Mouse (Mus musculus): ENCODE measurements at regions not wholly inside any gene's neighbourhood (a gene's known extent, or its start where the extent isn't known, plus 50 kb on each side); places are given as distances from the start of the nearest gene placed in this dataset.

GRCm38 (mm10) chr13:112213652-112214081, 74.6 kb upstream of the Ankrd55 start:
- DNase-seq (ENCODE audit: low spot score in 2 of 2), result no peak

GRCm38 (mm10) chr13:112216084-112216483, 72.2 kb upstream of the Ankrd55 start:
- DNase-seq (ENCODE audit: low spot score in 2 of 2), result no peak

GRCm38 (mm10) chr13:112218389-112218788, 69.9 kb upstream of the Ankrd55 start:
- DNase-seq (ENCODE audit: low spot score in 2 of 2), result no peak

GRCm38 (mm10) chr13:112220184-112220583, 68.1 kb upstream of the Ankrd55 start:
- DNase-seq (ENCODE audit: low spot score in 2 of 2), result no peak

GRCm38 (mm10) chr13:112223616-112224015, 64.6 kb upstream of the Ankrd55 start:
- DNase-seq (ENCODE audit: low spot score in 2 of 2), result no peak

- no peak for DNase-seq (ENCODE audit: low spot score in 2 of 2)
Measured at GRCm38 (mm10) chr13:112227766-112228165, 60.5 kb upstream of the Ankrd55 start.

- DNase-seq (ENCODE audit: low spot score in 2 of 2), result no peak
Measured at GRCm38 (mm10) chr13:112228846-112229245, 59.4 kb upstream of the Ankrd55 start.

GRCm38 (mm10) chr13:112230176-112230575, 58.1 kb upstream of the Ankrd55 start:
- no peak for DNase-seq (ENCODE audit: low spot score in 2 of 2)

GRCm38 (mm10) chr13:112234695-112235094, 53.6 kb upstream of the Ankrd55 start:
- no peak for DNase-seq (ENCODE audit: low spot score in 2 of 2)

GRCm38 (mm10) chr13:112236956-112237355, 51.3 kb upstream of the Ankrd55 start:
- no peak for DNase-seq (ENCODE audit: low spot score in 2 of 2)

- DNase-seq (ENCODE audit: low spot score in 2 of 2), result no peak
Measured at GRCm38 (mm10) chr13:112237377-112237776, 50.9 kb upstream of the Ankrd55 start.

- no peak for DNase-seq (ENCODE audit: low spot score in 2 of 2)
Measured at GRCm38 (mm10) chr13:112237917-112238316, 50.3 kb upstream of the Ankrd55 start.

Measured in urinary bladder, postnatal 36 days (tissue).